Mouse (Mus musculus) kidney, embryonic 15.5 days (tissue): ENCODE data around the gene Tapbp. TPM values are rescaled to one million over a fixed set of nuclear protein-coding genes. Genes with fewer than 3 reads are reported as not detected.
"Not testable (repeated sequence)": the region's sequence is repeated elsewhere in the genome, so short reads cannot be mapped to it uniquely, and the experiment has no call there.

Experiments used
- ATAC-seq: fragments of 200-750 bp; cut with Nextera tagmentation; replicated peaks from 2 replicates; pipeline ENCODE4 v1.8.0; 2017; ENCODE audit warnings: moderate TSS enrichment; ENCODE audit not compliant: low FRiP score
- H3K27ac ChIP-seq: fragments of 300-500 bp; sonication (generic); 2 replicates; pipeline ENCODE4 v1.5.1; 2015; ENCODE audit warnings: mild to moderate bottlenecking, inconsistent platforms
- H3K27me3 ChIP-seq: fragments of 300-500 bp; sonication (generic); 2 replicates; pipeline ENCODE4 v1.6.1; 2015; ENCODE audit warnings: inconsistent platforms
- H3K36me3 ChIP-seq: fragments of 300-500 bp; sonication (generic); 2 replicates; pipeline ENCODE4 v1.6.1; 2015; ENCODE audit warnings: inconsistent platforms
- H3K4me1 ChIP-seq: fragments of 300-500 bp; sonication (generic); 2 replicates; pipeline ENCODE4 v1.6.1; 2015; ENCODE audit warnings: inconsistent platforms
- H3K4me2 ChIP-seq: fragments of 300-500 bp; sonication (generic); 2 replicates; pipeline ENCODE4 v1.6.1; 2015; ENCODE audit warnings: moderate library complexity, mild to moderate bottlenecking, inconsistent platforms
- H3K4me3 ChIP-seq: fragments of 300-500 bp; sonication (generic); replicated peaks from 2 replicates; pipeline ENCODE4 v1.5.1; 2015; ENCODE audit warnings: mild to moderate bottlenecking, inconsistent platforms
- H3K9ac ChIP-seq: fragments of 300-500 bp; sonication (generic); 2 replicates; pipeline ENCODE4 v1.6.1; 2015; ENCODE audit warnings: mild to moderate bottlenecking, inconsistent platforms
- H3K9me3 ChIP-seq: fragments of 300-500 bp; sonication (generic); replicated peaks from 2 replicates; pipeline ENCODE4 v1.6.1; 2016; ENCODE audit warnings: inconsistent platforms
- WGBS: fragments of 180-500 bp; shearing (Covaris S2); methylation state at CpG from one replicate; pipeline ENCODE4 v1.1.7; 2015; ENCODE audit warnings: mixed read lengths; 5-methylcytosine and 5-hydroxymethylcytosine counted together
- polyA plus RNA-seq: library from polyadenylated mRNA; unstranded; fragments of >200 nt; fragmentation: Nextera tagmentation; extraction: Ambion mirVana; gene quantifications from 2 replicates; pipeline ENCODE4 v1.2.1, GENCODE M21; 2015

Gene Tapbp
- polyA plus RNA-seq, 1 experiment from 2014 or later: 35.9 TPM

DNA sequence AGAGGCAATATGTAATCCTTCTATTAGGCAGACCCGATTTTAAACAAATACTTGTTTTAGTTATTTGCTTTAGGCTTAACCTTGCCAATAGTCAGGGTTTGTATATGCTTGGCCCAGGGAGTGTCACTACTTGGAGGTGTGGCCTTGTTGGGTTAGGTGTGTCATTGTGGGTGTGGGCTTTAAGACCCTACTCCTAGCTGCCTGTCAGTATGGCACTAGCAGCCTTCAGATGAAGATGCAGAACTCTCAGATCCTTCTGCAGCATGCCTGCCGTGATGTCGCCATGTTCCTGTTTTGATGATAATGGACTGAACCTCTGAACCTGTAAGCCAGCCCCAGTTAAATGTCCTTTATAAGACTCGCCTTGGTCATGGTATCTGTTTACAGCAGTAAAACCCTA, 22.7 kb upstream of the Tapbp start:
- H3K36me3 ChIP-seq, ATAC-seq, H3K4me3 ChIP-seq, H3K4me2 ChIP-seq, H3K9me3 ChIP-seq, H3K27me3 ChIP-seq, H3K9ac ChIP-seq, H3K27ac ChIP-seq: not testable (repeated sequence)
- 80% methylated on average over 4 of the region's 4 CpGs for WGBS
- H3K4me1 ChIP-seq: peaks cover 15% of the 10 kb centered on the region

DNA sequence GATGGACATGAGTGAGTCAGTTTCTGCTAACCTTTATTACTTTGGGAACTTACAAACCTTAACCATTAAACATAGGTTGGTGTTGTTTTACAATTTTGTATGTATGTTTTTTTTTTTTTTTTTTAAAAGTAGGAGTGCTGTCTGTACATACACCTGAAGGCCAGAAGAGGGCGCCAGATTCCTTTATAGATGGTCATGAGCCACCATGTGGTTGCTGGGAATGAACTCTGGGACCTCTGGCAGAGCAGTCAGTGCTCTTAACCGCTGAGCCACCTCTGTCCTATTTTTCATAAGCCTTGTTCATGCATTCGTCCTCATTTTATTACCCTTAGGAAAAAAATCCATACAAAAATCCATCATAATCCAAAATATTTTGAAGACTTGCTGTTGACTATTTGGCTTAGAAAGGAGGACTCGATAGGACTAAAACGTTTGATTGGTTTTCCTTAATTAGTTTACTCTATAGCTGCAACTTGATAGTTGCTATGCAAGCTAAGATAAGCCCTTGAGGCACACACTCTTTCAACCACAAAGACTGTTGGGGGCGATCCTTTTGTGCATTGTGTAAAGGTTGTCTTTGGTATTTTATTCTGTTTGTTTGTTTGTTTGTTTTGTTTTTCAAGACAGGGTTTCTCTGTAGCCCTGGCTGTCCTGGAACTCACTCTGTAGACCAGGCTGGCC, 18.4 kb upstream of the Tapbp start:
- 42% methylated on average over 6 of the region's 6 CpGs for WGBS
- Histone ChIP-seq H3K9ac (no peak overlapping the region), H3K4me2 (no peak overlapping the region), H3K27ac (no peak overlapping the region), H3K4me1 (no peaks in the 10 kb centered on the region), H3K27me3 (no peaks in the 10 kb centered on the region), H3K9me3 (no peaks in the 10 kb centered on the region), H3K36me3 (no peaks in the 10 kb centered on the region), H3K4me3 (no peak overlapping the region)
- ATAC-seq: no peak

DNA sequence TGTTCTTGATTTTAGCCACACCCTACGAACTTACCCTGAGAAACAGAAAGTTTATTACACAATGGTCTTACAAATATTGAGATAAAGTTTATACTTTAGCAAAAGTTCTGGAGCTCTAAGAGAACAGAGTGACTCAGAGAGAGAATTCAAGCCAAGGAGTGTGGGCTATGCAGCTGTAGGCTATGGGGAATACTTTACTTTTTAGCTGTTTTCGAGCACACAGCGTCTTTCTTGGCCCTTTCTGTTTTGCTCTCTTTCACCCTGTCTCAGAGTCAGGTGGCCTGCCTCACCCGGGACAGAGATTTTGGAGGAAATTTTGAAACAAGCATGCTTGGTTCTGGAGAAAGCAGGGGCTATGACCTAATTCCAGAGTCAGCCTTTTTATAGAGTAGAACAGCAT, 17.5 kb upstream of the Tapbp start:
- not testable (repeated sequence) for H3K27ac ChIP-seq, H3K4me1 ChIP-seq, H3K4me2 ChIP-seq, H3K36me3 ChIP-seq, H3K27me3 ChIP-seq, ATAC-seq, H3K4me3 ChIP-seq, H3K9me3 ChIP-seq, H3K9ac ChIP-seq
- 81% methylated on average over 4 of the region's 4 CpGs for WGBS

DNA sequence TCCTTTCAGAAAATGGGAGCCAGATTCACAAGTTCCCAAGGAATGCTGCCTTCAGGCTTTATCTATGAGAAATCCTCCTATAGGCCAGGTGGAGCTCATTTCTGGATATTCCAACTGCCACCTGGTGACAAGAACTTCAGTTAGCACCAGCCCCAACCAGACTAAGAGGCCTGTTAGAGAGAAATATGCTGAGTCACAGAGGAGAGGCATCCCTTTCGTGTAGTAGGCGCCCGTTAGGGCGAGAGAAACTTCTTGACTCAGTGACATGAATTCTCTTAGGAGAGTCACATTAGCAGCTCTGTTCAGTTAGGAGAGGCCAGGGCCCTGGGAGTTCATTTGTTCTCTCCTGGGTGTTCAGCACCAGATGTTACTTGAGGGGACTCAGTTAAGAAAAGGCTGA, 16.1 kb upstream of the Tapbp start:
- H3K27ac ChIP-seq: no peak overlapping the region
- H3K27me3 ChIP-seq: no peaks in the 10 kb centered on the region
- no peak for ATAC-seq
- H3K9me3 ChIP-seq: no peaks in the 10 kb centered on the region
- no peaks in the 10 kb centered on the region for H3K36me3 ChIP-seq
- no peak overlapping the region for H3K4me2 ChIP-seq
- H3K9ac ChIP-seq: no peak overlapping the region
- H3K4me3 ChIP-seq: no peak overlapping the region
- no peaks in the 10 kb centered on the region for H3K4me1 ChIP-seq
- 75% methylated on average over 4 of the region's 4 CpGs for WGBS

DNA sequence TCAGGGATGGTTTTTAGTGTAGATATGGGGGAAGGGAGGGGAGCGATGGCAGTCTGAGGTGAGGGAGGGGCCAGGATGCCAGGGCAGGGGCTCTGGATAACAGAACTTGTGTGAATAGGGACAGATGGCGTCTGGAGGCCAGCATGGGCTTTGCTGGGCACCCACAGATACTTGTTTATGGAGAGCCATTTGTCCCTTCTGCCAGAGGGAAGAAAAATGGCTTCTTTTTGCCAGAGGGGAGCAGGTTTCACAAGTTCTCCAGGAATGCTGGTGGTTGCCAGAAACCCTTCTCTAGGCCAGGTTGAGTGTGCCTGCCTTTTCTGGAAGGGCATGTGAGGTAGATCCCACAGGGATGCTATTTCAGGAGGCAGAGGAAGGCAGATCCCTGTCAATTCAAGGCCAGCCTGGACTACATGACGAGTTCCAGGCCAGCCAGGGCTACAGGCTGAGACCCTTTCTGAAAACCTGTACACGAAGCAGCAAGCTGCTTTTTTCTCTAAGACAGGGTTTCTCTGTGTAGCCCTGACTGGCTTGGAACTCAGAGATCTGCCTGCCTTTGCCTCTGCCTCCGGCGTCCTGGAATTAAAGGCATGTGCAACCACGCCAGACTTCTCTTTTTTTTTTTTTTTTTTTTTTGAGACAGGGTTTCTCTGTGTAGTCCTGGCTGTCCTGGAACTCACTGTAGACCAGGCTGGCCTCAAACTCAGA, 15.3 kb upstream of the Tapbp start:
- Histone ChIP-seq H3K27me3 (no peaks in the 10 kb centered on the region), H3K36me3 (no peaks in the 10 kb centered on the region), H3K4me1 (no peaks in the 10 kb centered on the region), H3K9ac (no peak overlapping the region), H3K4me2 (no peak overlapping the region), H3K4me3 (no peak overlapping the region), H3K27ac (no peak overlapping the region), H3K9me3 (no peaks in the 10 kb centered on the region)
- ATAC-seq: no peak
- 62% methylated on average over 7 of the region's 7 CpGs for WGBS

DNA sequence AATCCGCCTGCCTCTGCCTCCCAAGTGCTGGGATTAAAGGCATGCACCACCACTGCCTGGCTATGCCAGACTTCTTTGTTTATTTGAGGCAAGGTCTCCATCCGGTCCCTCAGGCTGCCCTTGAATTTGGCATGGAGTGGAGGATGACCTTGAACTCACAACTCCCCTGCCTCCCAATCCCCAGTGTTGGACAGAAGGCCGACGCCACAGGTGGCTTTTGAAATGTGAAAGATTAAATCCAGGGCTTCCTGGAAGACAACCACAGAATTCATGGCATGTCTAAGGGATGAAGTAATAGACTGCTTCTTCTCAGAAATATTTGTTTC, 14.7 kb upstream of the Tapbp start:
- H3K27me3 ChIP-seq: no peaks in the 10 kb centered on the region
- ATAC-seq: no peak

DNA sequence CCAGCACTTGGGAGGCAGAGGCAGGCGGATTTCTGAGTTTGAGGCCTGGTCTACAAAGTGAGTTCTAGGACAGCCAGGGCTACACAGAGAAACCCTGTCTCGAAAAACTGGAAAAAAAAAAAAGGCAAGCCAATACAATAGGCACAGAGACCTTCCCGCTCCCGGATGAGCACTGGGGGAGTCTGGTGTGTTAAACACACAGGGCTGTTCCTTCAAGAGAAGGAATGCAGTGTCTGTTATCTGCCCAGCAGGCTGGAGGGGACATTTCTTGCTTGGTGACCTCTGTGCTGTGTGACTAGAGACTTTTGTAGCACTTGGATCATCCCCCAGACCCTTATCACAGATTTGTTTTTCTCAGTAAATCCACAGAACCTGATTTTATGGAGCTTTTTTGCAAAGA, 14.0 kb upstream of the Tapbp start:
- no peak overlapping the region for H3K4me3 ChIP-seq
- H3K27ac ChIP-seq: no peak overlapping the region
- ATAC-seq: no peak
- WGBS: 58% methylated on average over 4 of the region's 4 CpGs
- no peaks in the 10 kb centered on the region for H3K36me3 ChIP-seq
- no peak overlapping the region for H3K9ac ChIP-seq
- no peaks in the 10 kb centered on the region for H3K9me3 ChIP-seq
- H3K27me3 ChIP-seq: no peaks in the 10 kb centered on the region
- no peaks in the 10 kb centered on the region for H3K4me1 ChIP-seq
- no peak overlapping the region for H3K4me2 ChIP-seq

More for the DNA sequence above, 14.7 kb upstream of the Tapbp start:
- Histone ChIP-seq H3K36me3 (no peaks in the 10 kb centered on the region), H3K9me3 (no peaks in the 10 kb centered on the region), H3K4me1 (no peaks in the 10 kb centered on the region), H3K27ac (no peak overlapping the region), H3K4me2 (no peak overlapping the region), H3K9ac (no peak overlapping the region), H3K4me3 (no peak overlapping the region)
- 86% methylated on average over 4 of the region's 4 CpGs for WGBS

DNA sequence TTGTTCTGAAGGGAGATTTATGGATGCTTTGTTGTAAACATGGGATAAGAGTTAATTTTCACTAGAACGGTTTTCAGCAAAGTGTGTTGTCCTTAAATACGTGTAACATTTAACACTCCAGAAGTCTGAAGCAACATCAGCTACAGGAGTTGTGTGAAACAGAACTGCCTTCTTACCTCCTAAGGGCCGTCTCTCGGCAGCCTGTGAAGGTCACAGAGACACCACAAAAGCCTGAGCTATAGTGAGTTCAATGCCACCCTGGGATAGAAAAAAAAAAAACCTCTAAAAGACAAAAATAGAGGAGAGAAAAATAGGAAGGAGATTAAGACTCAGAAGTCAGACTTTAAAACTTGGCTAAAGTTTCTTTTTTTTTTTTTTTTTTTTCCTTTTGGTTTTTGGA, 13.6 kb upstream of the Tapbp start:
- WGBS: 21% methylated on average over 4 of the region's 4 CpGs
- ATAC-seq: no peak
- no peak overlapping the region for H3K9ac ChIP-seq

DNA sequence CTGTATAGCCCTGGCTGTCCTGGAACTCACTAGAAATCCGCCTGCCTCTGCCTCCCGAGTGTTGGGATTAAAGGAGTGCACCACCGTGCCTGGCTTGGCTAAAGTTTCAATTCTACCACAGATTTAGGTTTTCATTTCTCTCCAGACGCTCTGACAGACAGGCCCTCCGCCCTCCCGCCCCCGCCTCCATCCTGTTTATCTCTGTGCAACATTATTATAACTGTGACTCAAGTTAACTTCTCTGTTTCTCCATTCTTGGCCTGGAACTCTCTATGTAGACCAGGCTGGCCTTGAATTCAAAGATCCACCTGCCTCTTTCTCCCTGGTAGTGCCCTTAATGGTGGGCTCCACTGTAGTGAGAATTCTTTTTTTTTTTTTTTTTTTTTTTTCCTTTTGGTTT, 13.2 kb upstream of the Tapbp start:
- ATAC-seq: no peak

More for the DNA sequence above, 13.6 kb upstream of the Tapbp start:
- no peak overlapping the region for H3K4me3 ChIP-seq
- no peaks in the 10 kb centered on the region for H3K36me3 ChIP-seq
- H3K27ac ChIP-seq: no peak overlapping the region
- no peaks in the 10 kb centered on the region for H3K9me3 ChIP-seq
- H3K4me1 ChIP-seq: no peaks in the 10 kb centered on the region
- no peaks in the 10 kb centered on the region for H3K27me3 ChIP-seq
- no peak overlapping the region for H3K4me2 ChIP-seq

DNA sequence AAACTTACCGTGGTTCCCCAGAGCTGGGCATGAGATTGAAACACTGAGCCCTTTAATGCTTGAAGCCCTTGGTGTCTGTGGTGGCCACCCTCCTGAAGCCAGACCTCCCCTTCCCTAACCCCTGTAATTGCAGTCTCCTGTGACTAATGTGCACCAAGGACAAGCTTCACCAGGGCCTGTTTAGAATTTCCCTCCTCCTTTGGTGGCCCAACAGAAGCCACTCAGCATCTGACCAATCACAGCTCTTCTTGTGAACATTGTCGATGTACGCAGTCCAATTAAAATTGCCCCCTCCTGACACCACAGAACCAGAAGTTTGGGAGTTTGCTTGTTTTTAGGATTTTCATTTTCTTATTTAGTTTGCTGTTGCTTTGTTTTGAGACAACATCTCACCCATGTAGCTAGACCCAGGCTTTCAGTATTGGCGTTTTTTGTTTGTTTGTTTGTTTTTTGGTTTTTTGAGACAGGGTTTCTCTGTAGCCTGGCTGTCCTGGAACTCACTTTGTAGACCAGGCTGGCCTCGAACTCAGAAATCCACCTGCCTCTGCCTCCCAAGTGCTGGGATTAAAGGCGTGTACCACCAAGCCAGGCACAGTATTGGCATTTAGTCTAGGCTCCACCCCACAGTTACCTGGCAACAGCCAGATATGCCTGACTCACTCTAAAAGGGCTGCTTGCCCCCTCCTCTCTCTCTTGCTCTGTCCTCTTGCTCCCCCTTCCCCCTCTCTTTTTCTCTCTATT, 11.6 kb upstream of the Tapbp start:
- H3K9ac ChIP-seq, H3K4me3 ChIP-seq, H3K27ac ChIP-seq, H3K36me3 ChIP-seq, H3K9me3 ChIP-seq, H3K27me3 ChIP-seq, ATAC-seq, H3K4me2 ChIP-seq: not testable (repeated sequence)
- peaks cover 12% of the 10 kb centered on the region for H3K4me1 ChIP-seq
- 78% methylated on average over 6 of the region's 6 CpGs for WGBS

More for the DNA sequence above, 13.2 kb upstream of the Tapbp start:
- no peak overlapping the region for H3K9ac ChIP-seq
- H3K4me1 ChIP-seq: peaks cover 1% of the 10 kb centered on the region; the same call in 1 of the 2 replicates
- H3K36me3 ChIP-seq: no peaks in the 10 kb centered on the region
- H3K4me2 ChIP-seq: no peak overlapping the region
- no peak overlapping the region for H3K4me3 ChIP-seq
- H3K9me3 ChIP-seq: no peaks in the 10 kb centered on the region
- H3K27ac ChIP-seq: no peak overlapping the region
- 74% methylated on average over 7 of the region's 7 CpGs for WGBS
- H3K27me3 ChIP-seq: no peaks in the 10 kb centered on the region

DNA sequence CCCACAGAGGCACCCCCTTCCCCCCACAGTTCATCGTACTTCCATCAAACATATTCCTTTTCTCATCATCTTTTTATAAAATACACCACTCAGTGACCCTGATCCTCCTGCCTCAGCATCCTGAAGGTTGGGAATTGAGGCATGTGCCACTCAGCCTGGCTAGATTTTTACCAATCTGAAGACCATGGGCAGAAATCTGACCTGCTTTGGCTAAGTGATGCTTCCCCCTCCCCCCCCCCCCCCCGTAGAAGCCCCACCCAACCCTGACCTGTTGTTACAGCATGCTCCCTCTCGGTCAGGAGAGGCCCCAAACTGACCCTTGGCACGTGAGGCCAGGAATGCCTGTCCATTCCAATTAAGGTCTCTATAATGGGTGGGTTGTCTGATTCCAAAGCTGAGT, 10.9 kb upstream of the Tapbp start, which contains the start of gene Platr17:
TSS of gene Platr17 (plus strand) at position 301 of the 400 bp plus-strand sequence.
- H3K27ac ChIP-seq, H3K4me3 ChIP-seq, H3K36me3 ChIP-seq, H3K4me2 ChIP-seq, H3K9me3 ChIP-seq, H3K9ac ChIP-seq, ATAC-seq, H3K27me3 ChIP-seq: not testable (repeated sequence)
- WGBS: 25% methylated on average over 4 of the region's 4 CpGs
- peaks cover 12% of the 10 kb centered on the region for H3K4me1 ChIP-seq

DNA sequence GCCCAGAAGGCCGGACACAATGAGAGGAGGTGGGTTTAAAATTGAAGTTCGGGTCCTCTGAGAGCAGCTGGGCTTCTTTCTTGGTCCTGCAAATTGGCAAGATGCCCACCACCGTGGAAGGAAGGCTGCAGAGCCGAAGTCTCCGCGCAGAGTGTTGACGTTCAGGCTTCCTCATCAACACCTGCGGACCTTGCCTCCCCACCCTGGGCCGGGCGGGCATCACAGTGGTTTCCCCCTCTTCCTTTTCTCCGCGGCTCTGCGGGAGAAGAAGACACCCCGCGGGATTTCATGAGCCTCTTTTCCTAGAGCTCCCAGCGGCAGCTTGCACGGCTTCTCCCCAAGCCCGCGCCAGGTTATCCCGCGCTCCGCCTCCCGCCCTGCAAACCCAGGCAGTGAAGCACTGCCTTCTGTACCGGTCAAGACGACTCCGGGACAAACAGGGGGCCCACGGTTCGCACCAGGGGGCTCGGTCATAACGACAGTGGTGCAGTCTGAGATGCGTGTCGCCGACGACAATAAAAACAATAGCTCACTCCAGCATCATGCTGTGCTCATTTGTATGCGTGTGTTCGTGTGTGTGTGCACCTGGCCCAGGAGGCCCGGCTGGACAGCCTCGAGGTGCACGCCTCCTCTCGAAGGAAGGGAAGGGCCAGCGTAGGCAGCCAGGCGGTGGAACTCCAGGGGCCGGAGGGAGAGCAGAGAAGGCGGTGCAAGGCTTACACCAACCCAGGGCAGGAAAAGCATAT, 7.2 kb upstream of the Tapbp start:
- H3K9me3 ChIP-seq: no peaks in the 10 kb centered on the region
- H3K27ac ChIP-seq: peak overlapping the region; percentile 94
- H3K9ac ChIP-seq: peak overlapping the region; percentile 68
- peak; percentile 63 for ATAC-seq
- H3K27me3 ChIP-seq: no peaks in the 10 kb centered on the region
- under 1% methylated on average over 44 of the region's 44 CpGs for WGBS
- H3K4me3 ChIP-seq: peak overlapping the region; percentile 66
- H3K36me3 ChIP-seq: peaks cover 27% of the 10 kb centered on the region
- H3K4me1 ChIP-seq: peaks cover 40% of the 10 kb centered on the region
- peak overlapping the region; percentile 98 for H3K4me2 ChIP-seq
